Mouse (Mus musculus): ENCODE data around the gene Tuba1b.
"Not testable (repeated sequence)": the region's sequence is repeated elsewhere in the genome, so short reads cannot be mapped to it uniquely, and the experiment has no call there.

The Tuba1b gene

GRCm38 (mm10) chr15:98934217-98934839 is at the start of gene Tuba1b:
Gene Tuba1b (minus strand): TSS chr15:98934565.
- DNase-seq (ENCODE audit: low read depth, low spot score): peak; percentile 92

GRCm38 (mm10) chr15:98983431-98984081 is 49.2 kb upstream of the Tuba1b start:
- DNase-seq (ENCODE audit: low read depth, low spot score): no peak

GRCm38 (mm10) chr15:98982100-98982499 is 47.7 kb upstream of the Tuba1b start:
- no peak for DNase-seq (ENCODE audit: low read depth, low spot score)

GRCm38 (mm10) chr15:98980012-98980614 is 45.7 kb upstream of the Tuba1b start:
- no peak for DNase-seq (ENCODE audit: low read depth, low spot score)

- no peak for DNase-seq (ENCODE audit: low read depth, low spot score)
Measured at GRCm38 (mm10) chr15:98978409-98979172, 44.2 kb upstream of the Tuba1b start.

DNA sequence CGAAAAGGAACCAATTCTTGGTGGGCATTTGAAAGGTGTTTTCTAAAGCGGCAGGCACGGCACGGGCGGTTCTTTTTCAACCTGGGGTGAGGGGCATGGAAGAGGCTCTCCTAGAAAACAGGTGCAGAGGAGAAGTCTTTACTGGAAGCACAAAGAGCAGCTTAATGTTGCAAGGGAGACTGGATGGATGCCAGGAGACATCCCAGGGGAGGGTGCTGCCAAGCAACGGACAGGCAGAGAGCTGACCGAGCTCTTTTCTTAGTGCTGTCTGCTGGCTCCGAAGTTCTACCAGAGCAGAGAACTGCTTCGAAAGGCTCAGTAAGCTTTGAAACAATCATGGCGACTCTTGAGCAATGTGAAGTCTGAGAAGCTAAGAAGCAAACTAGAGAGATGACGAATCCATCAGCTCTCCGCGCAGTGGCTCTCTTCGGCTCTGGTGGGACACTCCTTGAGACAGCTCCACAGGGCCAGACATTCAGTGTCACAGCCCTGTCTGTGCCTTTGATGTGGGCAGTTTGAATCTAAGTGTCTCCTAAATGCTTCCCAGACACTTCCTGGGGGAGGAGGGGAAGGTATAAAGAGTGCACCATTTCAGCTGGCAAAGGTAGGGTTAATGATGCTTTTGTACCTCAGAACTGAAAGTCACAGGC is 43.5 kb upstream of the Tuba1b start:
- no peak for DNase-seq (ENCODE audit: low read depth, low spot score)

DNA sequence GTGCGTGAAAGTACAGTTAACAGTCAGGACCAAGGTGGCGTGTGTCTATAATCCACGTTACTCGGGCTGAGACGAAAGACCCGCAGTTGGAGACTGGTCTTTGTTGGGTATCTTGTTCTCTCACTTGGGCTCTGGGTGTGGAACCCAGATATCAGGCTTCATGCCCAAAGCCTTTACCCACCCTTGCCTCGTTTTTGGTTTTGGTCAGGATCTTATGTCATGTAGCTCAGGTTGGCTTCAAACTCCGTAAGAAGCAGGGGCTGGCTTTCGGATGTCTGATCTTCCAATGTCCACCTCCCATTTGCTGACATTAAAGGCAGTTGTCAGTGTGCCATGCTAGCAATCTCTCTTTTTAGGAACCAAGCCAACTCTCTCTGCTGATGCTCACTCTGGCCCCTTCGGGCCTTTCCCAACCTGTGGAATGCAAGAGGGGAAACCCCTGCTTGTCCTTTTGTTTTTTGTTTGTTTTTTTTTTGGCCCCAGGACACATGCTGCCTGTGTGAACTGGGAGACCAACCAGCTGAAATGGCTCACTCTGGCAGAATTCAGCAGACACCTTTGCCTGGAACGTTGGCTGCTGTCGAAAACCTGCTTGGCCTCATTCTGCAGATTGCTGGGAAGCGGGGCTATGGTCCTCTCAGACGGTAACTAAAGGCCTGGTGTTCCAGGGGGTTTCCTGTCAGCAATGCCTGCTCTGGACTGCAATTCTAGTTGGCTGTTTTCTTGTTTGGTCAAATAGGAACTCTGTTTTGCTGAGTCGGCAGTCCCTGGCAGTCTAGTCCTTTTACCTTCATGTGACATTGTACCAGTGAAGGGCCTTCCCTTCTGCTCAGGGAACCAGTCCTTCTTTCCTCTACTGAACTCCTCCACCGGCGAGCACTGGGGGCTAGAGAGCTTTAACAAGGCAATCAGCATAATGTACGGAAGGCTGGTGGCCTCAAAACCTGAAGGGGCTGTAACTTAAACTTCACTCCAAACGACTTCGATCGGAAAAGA is 42.7 kb upstream of the Tuba1b start:
- DNase-seq (ENCODE audit: low read depth, low spot score): no peak

DNA sequence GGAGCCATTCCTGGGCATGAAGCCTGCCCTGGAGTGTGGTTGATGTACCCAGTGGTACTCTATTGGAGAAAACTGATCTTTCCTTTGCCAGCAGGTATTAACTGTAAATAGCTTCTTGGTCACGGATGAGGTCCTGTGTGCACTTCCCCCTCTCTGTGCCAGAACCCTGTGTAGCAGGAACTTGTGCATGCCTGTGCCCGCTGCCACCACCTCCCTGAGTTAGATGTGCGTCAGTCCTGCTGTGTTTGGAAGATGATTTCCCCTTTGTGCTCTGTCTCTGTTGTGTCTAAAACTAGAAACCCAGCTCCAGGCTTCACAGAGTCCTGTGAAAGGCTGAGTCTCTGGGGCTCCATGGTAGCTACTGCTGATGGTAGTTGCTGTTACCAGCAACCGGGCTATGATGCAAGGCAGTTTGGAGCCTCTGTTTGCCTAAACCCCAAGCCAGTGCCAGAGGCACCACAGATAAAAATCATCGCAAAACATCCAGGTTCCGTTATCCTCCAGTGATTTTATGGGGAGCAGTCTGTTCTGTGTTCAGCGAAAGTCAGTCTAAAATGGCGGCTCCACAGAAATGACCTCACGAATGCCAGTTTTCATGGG is 38.8 kb upstream of the Tuba1b start:
- no peak for DNase-seq (ENCODE audit: low read depth, low spot score)

GRCm38 (mm10) chr15:98971576-98972320 is 37.4 kb upstream of the Tuba1b start:
- not testable (repeated sequence) for DNase-seq (ENCODE audit: low read depth, low spot score)

- DNase-seq (ENCODE audit: low read depth, low spot score): no peak
Measured at GRCm38 (mm10) chr15:98971111-98971510, 36.7 kb upstream of the Tuba1b start.

- DNase-seq (ENCODE audit: low read depth, low spot score): no peak
Measured at GRCm38 (mm10) chr15:98969372-98970101, 35.2 kb upstream of the Tuba1b start.

- DNase-seq (ENCODE audit: low read depth, low spot score): peak; percentile 94
Measured at GRCm38 (mm10) chr15:98968701-98969371, 34.5 kb upstream of the Tuba1b start.

- no peak for DNase-seq (ENCODE audit: low read depth, low spot score)
Measured at GRCm38 (mm10) chr15:98959531-98959930, 25.2 kb upstream of the Tuba1b start.

GRCm38 (mm10) chr15:98958901-98959420 is 24.6 kb upstream of the Tuba1b start:
- no peak for DNase-seq (ENCODE audit: low read depth, low spot score)

GRCm38 (mm10) chr15:98957475-98957874 is 23.1 kb upstream of the Tuba1b start:
- no peak for DNase-seq (ENCODE audit: low read depth, low spot score)

DNA sequence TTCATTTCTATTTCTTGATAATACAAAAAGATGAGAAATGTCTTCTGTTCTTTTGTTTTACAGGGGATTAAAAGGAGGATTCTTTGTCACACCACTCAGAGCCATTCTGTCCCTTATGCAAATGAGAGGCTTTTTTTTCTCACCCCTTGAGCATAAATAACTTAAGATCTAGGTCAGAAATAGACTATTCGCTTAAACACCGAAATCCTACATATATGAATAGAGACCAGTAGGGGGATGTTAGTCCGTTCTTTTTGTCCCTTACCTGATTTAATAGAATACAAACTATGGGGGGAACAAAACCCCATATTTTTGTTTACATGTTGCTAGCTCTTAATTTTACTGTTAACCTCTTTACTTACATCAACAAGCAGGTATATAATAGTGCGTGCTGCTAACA is 21.6 kb upstream of the Tuba1b start:
- no peak for DNase-seq (ENCODE audit: low read depth, low spot score)

DNA sequence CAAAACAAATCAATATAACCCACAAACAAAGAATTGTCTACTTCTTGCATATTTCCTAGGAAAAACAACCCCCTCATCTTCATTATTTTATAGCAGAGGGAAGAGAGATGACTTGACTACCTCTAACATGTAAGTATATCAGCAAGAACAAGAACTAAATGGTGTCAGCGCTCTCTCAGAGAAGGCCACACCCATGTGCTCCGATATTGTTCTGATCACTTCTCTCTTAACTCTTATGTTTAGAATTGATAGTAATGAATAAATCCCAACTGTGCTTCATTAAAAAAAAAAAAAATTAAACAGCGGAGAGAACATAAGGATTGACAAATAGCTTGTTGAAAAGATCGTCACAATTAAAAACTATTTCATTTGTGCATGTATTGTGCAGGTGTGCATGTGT is 21.0 kb upstream of the Tuba1b start:
- DNase-seq (ENCODE audit: low read depth, low spot score): no peak
